Mouse (Mus musculus) left cerebral cortex, adult 18-20 months (tissue): ENCODE measurements around the gene Lif. TPM values are rescaled to one million over a fixed set of nuclear protein-coding genes. Genes with fewer than 3 reads are reported as not detected.
A peak's percentile ranks its signal among the peaks of the same experiment; 100 is the strongest.

Source experiments
- DNase-seq, 2 experiments: peaks; one replicate each; pipeline ENCODE4 v3.0.0; 2021 to 2022; ENCODE audit warnings: low spot score in 2 of 2, mixed read lengths in 1 of 2
- total RNA-seq, 2 experiments: library from RNA; stranded (reverse); gene quantifications; 2 replicates each; pipeline ENCODE4 v1.2.3; 2021

Gene Lif
- total RNA-seq, 2 experiments from 2014 or later: 1.3 to 1.6 TPM

GRCm38 (mm10) chr11:4229841-4230240, 27.5 kb upstream of the Lif start:
- DNase-seq: no peak

- DNase-seq: no peak
Measured at GRCm38 (mm10) chr11:4231435-4231834, 25.9 kb upstream of the Lif start.

GRCm38 (mm10) chr11:4232644-4233043, 24.7 kb upstream of the Lif start:
- no peak for DNase-seq

- DNase-seq: no peak
Measured at GRCm38 (mm10) chr11:4235052-4235655, 22.2 kb upstream of the Lif start.

GRCm38 (mm10) chr11:4235665-4236545, 21.5 kb upstream of the Lif start, which contains the start of gene Osm:
TSS of gene Osm (plus strand) at chr11:4236420.
- DNase-seq: no peak

GRCm38 (mm10) chr11:4236546-4237067, 20.8 kb upstream of the Lif start:
- no peak for DNase-seq

GRCm38 (mm10) chr11:4237389-4237912, 19.9 kb upstream of the Lif start:
- DNase-seq: no peak

GRCm38 (mm10) chr11:4238167-4238566, 19.2 kb upstream of the Lif start:
- DNase-seq: no peak

- DNase-seq: no peak
Measured at GRCm38 (mm10) chr11:4239691-4240090, 17.7 kb upstream of the Lif start.

GRCm38 (mm10) chr11:4240151-4240550, 17.2 kb upstream of the Lif start:
- no peak for DNase-seq

- no peak for DNase-seq
Measured at GRCm38 (mm10) chr11:4241180-4241579, 16.2 kb upstream of the Lif start.

GRCm38 (mm10) chr11:4246126-4246525, 11.2 kb upstream of the Lif start:
- no peak for DNase-seq

- DNase-seq: no peak
Measured at GRCm38 (mm10) chr11:4246623-4247022, 10.7 kb upstream of the Lif start.

- no peak for DNase-seq
Measured at GRCm38 (mm10) chr11:4247201-4247959, 10.0 kb upstream of the Lif start.

GRCm38 (mm10) chr11:4249151-4249550, 8.2 kb upstream of the Lif start:
- no peak for DNase-seq

- no peak for DNase-seq
Measured at GRCm38 (mm10) chr11:4250290-4250689, 7.1 kb upstream of the Lif start.

- no peak for DNase-seq
Measured at GRCm38 (mm10) chr11:4251376-4251775, 6.0 kb upstream of the Lif start.

GRCm38 (mm10) chr11:4252886-4253285, 4.5 kb upstream of the Lif start:
- no peak for DNase-seq

GRCm38 (mm10) chr11:4257756-4258155, 399 bp downstream of the Lif start:
- DNase-seq: no peak

GRCm38 (mm10) chr11:4258657-4259082, 1.3 kb downstream of the Lif start:
- DNase-seq: peak; percentile 80 to 83

GRCm38 (mm10) chr11:4260463-4261187, 3.3 kb downstream of the Lif start:
- DNase-seq: no peak
